Mouse (Mus musculus): ENCODE measurements around the gene Coro1a. TPM values are rescaled to one million over a fixed set of nuclear protein-coding genes. Genes with fewer than 3 reads are reported as not detected.

The Coro1a gene
- polyA plus RNA-seq, 1 experiment from 2014 or later, result 42.4 TPM

DNA sequence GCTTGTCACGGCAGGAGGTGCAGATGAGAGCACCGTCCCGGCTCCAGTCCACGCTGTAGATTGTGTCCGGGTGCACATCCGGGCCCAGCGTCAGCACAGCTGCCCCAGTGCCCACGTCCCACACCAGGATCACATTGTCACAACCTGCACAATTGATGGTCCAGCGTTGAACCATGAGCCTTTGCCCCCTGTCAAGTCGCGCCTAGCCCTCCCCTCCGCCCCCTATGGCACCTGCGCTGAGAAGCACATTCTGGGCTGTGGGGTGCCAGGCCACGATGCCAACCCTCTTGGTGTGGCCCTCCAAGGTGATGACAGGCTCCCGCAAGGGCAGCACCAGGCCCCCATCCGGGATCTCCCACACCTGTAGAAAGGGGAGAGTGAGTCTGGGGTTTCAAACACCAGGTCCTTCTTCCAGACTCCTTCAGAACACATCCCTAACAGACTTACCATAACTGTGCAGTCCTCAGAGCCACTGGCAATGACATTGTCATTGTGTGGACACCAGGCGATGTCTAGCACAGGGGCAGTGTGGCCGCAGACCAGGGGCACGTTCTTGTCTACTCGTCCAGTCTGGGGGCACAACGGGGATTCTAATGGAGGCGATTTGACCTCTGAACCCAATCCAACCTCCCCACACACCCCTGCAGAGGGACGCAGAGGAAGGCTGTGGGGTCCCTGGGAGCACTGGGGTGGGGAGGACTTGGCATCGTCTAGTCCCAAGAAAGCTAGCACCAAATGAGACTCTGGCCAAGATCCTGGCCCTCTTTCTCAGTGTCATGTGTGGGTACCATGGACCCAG, 5.8 kb downstream of the Coro1a start:
- no peak for ATAC-seq (ENCODE audit: low read depth)

GRCm38 (mm10) chr7:126701070-126701469, 6.5 kb downstream of the Coro1a start:
- Histone ChIP-seq H3K9ac (ENCODE audit: low read length) (peak overlapping the region; percentile 50), H3K36me3 (ENCODE audit: control insufficient read depth, insufficient read depth, low read length) (no peaks in the 10 kb centered on the region), H3K27me3 (ENCODE audit: control insufficient read depth, insufficient read depth, low read depth, low read length) (peaks cover 16% of the 10 kb centered on the region), H3K4me2 (ENCODE audit: low read depth, low read length) (peak overlapping the region; percentile 30; the same call in 1 of the 2 replicates), H3K9me3 (ENCODE audit: control insufficient read depth, low read length) (no peaks in the 10 kb centered on the region), H3K4me3 (ENCODE audit: low read length) (peak overlapping the region; percentile 2; the same call in 1 of the 2 replicates), H3K27ac (ENCODE audit: low read length) (no peak overlapping the region), H3K4me1 (replicated peaks; ENCODE audit: control insufficient read depth, insufficient read depth, low read length) (peaks cover 17% of the 10 kb centered on the region)
- under 1% methylated on average over 11 of the region's 11 CpGs for WGBS
- ATAC-seq (ENCODE audit: low read depth), result peak; percentile 64

More for the DNA sequence above, 5.8 kb downstream of the Coro1a start:
- Histone ChIP-seq H3K4me3 (ENCODE audit: low read length) (peak overlapping the region; percentile 2; the same call in 1 of the 2 replicates), H3K4me1 (replicated peaks; ENCODE audit: control insufficient read depth, insufficient read depth, low read length) (peaks cover 12% of the 10 kb centered on the region), H3K27ac (ENCODE audit: low read length) (no peak overlapping the region), H3K27me3 (ENCODE audit: control insufficient read depth, insufficient read depth, low read depth, low read length) (peaks cover 16% of the 10 kb centered on the region), H3K36me3 (ENCODE audit: control insufficient read depth, insufficient read depth, low read length) (no peaks in the 10 kb centered on the region), H3K9me3 (ENCODE audit: control insufficient read depth, low read length) (no peaks in the 10 kb centered on the region), H3K4me2 (ENCODE audit: low read depth, low read length) (peak overlapping the region; percentile 30; the same call in 1 of the 2 replicates), H3K9ac (ENCODE audit: low read length) (peak overlapping the region; percentile 50)
- 55% methylated on average over 24 of the region's 24 CpGs for WGBS

DNA sequence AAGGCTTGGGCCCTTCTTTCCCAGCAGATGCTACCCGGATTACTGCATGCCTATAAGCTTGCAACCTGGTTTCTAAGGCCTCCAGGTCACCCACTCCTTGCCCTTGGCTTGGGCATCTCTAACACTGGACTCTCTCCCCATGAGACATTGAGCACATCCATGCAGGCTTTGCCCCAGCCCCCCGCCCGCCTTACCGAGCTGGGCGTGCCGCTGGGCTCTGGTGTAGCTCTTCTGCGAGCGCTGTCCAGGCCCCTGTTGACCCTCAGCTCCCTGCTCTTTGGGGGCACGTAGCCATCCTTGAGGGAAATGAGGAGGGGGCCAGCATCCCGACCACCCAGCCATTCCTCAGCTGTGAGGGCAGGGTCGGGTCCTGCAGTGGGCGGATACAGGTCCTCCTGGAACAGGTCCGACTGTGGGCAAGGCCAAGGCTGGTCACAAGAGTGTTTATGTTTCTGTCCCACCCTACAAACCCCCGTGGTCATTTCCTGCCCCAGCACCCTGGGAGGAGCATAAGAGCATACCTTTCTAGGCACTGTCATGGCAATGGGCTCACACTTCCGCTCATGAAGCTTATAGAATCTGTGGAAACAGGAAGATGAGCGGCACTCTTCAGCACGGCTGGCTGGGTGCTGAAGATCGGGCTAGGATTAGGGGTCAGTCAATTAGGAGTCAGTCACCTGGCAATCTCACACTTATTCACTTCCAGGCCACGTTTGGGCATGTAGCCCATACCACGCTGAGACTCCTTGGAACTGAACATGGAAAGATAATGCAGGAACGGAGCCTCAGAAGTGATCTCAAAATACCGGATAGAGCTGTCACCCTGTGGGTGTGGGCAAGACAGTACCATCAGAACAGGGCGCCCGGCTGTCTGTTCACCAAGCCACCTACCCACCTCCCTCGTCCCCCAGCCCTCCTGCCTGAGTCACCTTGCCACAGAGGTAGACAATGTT, 7.2 kb downstream of the Coro1a start:
- H3K27me3 ChIP-seq (ENCODE audit: control insufficient read depth, insufficient read depth, low read depth, low read length), result peaks cover 16% of the 10 kb centered on the region
- no peaks in the 10 kb centered on the region for H3K36me3 ChIP-seq (ENCODE audit: control insufficient read depth, insufficient read depth, low read length)
- WGBS, result 76% methylated on average over 25 of the region's 25 CpGs
- H3K4me3 ChIP-seq (ENCODE audit: low read length), result no peak overlapping the region
- no peak for ATAC-seq (ENCODE audit: low read depth)
- H3K9ac ChIP-seq (ENCODE audit: low read length), result no peak overlapping the region
- peaks cover 17% of the 10 kb centered on the region for H3K4me1 ChIP-seq (replicated peaks; ENCODE audit: control insufficient read depth, insufficient read depth, low read length)
- H3K9me3 ChIP-seq (ENCODE audit: control insufficient read depth, low read length), result no peaks in the 10 kb centered on the region
- no peak overlapping the region for H3K27ac ChIP-seq (ENCODE audit: low read length)
- H3K4me2 ChIP-seq (ENCODE audit: low read depth, low read length), result no peak overlapping the region

DNA sequence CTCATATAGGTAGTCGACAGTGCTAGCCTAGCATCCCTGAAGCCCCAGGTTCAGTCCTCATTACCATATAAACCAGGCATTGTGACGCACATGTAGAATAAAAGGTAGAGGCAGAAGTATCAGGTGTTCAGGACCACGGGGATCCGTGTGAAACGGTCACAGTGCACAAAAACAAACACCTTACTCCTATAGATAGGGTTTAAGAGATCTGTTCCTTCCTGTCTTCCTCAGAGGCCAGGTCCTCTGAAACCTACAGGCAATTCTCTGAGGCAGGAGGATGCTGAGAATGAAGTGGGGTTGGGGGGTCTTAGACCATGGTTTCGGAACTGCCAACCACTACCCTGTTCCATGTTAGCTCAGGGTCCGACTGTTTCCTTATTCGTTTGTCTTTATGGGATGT, 9.7 kb downstream of the Coro1a start:
- H3K4me1 ChIP-seq (replicated peaks; ENCODE audit: control insufficient read depth, insufficient read depth, low read length), result peaks cover 18% of the 10 kb centered on the region
- H3K36me3 ChIP-seq (ENCODE audit: control insufficient read depth, insufficient read depth, low read length), result no peaks in the 10 kb centered on the region
- H3K27ac ChIP-seq (ENCODE audit: low read length), result no peak overlapping the region
- H3K4me3 ChIP-seq (ENCODE audit: low read length), result no peak overlapping the region
- peaks cover 3% of the 10 kb centered on the region; the same call in 1 of the 2 replicates for H3K27me3 ChIP-seq (ENCODE audit: control insufficient read depth, insufficient read depth, low read depth, low read length)
- no peak overlapping the region for H3K4me2 ChIP-seq (ENCODE audit: low read depth, low read length)
- WGBS, result 88% methylated on average over 8 of the region's 8 CpGs
- H3K9me3 ChIP-seq (ENCODE audit: control insufficient read depth, low read length), result no peaks in the 10 kb centered on the region
- no peak overlapping the region for H3K9ac ChIP-seq (ENCODE audit: low read length)
- ATAC-seq (ENCODE audit: low read depth), result no peak

DNA sequence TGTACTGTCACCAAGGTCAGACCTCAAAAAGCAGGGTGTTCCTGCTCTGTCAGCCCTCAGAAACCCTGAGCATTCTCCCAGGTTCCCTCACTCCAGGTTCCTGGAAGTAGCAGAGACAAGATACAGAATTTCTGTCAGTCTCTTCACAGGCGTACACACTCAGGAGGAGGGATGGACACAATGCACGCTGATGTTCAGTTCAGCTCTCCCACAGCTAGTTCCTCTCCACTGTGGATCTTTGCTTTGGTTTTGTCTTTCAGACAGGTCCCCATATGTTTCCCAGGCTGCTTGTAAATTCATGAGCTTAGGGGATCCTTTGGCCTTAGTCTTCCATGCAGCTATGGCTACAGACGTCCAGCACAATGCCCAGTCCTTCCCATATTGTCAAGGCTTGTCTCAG, 10.7 kb downstream of the Coro1a start:
- H3K9ac ChIP-seq (ENCODE audit: low read length), result peak overlapping the region; percentile 99
- 77% methylated on average over 3 of the region's 3 CpGs for WGBS
- no peak overlapping the region for H3K27ac ChIP-seq (ENCODE audit: low read length)
- no peaks in the 10 kb centered on the region for H3K9me3 ChIP-seq (ENCODE audit: control insufficient read depth, low read length)
- H3K27me3 ChIP-seq (ENCODE audit: control insufficient read depth, insufficient read depth, low read depth, low read length), result no peaks in the 10 kb centered on the region
- peaks cover 5% of the 10 kb centered on the region; the same call in 1 of the 2 replicates for H3K36me3 ChIP-seq (ENCODE audit: control insufficient read depth, insufficient read depth, low read length)
- peak overlapping the region; percentile 96 for H3K4me3 ChIP-seq (ENCODE audit: low read length)
- ATAC-seq (ENCODE audit: low read depth), result no peak
- H3K4me1 ChIP-seq (replicated peaks; ENCODE audit: control insufficient read depth, insufficient read depth, low read length), result peaks cover 18% of the 10 kb centered on the region
- H3K4me2 ChIP-seq (ENCODE audit: low read depth, low read length), result peak overlapping the region; percentile 96

DNA sequence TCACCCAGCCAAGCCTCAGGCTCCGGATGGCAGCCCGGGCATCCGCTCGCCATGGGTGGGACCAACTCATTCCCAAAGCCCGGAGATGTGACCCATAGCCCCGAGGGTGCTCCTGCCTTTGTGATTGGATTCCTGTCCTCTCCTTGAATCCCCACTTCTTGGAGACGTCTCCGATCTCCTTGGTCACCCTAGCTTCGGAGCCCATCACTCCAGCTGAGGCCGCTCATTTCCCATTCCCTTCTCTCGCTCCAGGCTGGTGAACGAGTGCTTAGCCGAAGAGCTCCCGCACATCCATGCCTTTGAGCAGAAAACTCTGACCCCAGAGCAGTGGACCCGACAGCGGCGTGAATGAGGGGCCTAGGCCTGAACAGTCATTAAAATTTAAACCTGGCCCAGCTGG, 11.3 kb downstream of the Coro1a start:
- H3K27me3 ChIP-seq (ENCODE audit: control insufficient read depth, insufficient read depth, low read depth, low read length), result no peaks in the 10 kb centered on the region
- H3K4me3 ChIP-seq (ENCODE audit: low read length), result peak overlapping the region; percentile 96
- H3K27ac ChIP-seq (ENCODE audit: low read length), result no peak overlapping the region; the same call in 1 of the 2 replicates
- no peaks in the 10 kb centered on the region for H3K9me3 ChIP-seq (ENCODE audit: control insufficient read depth, low read length)
- H3K4me1 ChIP-seq (replicated peaks; ENCODE audit: control insufficient read depth, insufficient read depth, low read length), result peaks cover 18% of the 10 kb centered on the region
- no peak for ATAC-seq (ENCODE audit: low read depth)
- peak overlapping the region; percentile 96 for H3K4me2 ChIP-seq (ENCODE audit: low read depth, low read length)
- peak overlapping the region; percentile 99 for H3K9ac ChIP-seq (ENCODE audit: low read length)
- peaks cover 6% of the 10 kb centered on the region; the same call in 1 of the 2 replicates for H3K36me3 ChIP-seq (ENCODE audit: control insufficient read depth, insufficient read depth, low read length)
- 3% methylated on average over 17 of the region's 17 CpGs for WGBS

GRCm38 (mm10) chr7:126695631-126696207, 11.9 kb downstream of the Coro1a start, which contains the start of gene Slx1b:
Gene Slx1b, minus strand, starts transcription at chr7:126695784.
- peaks cover 8% of the 10 kb centered on the region; the same call in 1 of the 2 replicates for H3K36me3 ChIP-seq (ENCODE audit: control insufficient read depth, insufficient read depth, low read length)
- H3K4me3 ChIP-seq (ENCODE audit: low read length), result peak within 1 kb of the TSS; percentile 96
- H3K27me3 ChIP-seq (ENCODE audit: control insufficient read depth, insufficient read depth, low read depth, low read length), result no peaks in the 10 kb centered on the region
- peaks cover 18% of the 10 kb centered on the region for H3K4me1 ChIP-seq (replicated peaks; ENCODE audit: control insufficient read depth, insufficient read depth, low read length)
- ATAC-seq (ENCODE audit: low read depth), result peak; percentile 97
- WGBS, result under 1% methylated on average over 40 of the region's 40 CpGs
- H3K27ac ChIP-seq (ENCODE audit: low read length), result peak within 1 kb of the TSS; percentile 99
- H3K4me2 ChIP-seq (ENCODE audit: low read depth, low read length), result peak within 1 kb of the TSS; percentile 96
- H3K9ac ChIP-seq (ENCODE audit: low read length), result peak within 1 kb of the TSS; percentile 99
- no peaks in the 10 kb centered on the region for H3K9me3 ChIP-seq (ENCODE audit: control insufficient read depth, low read length)

DNA sequence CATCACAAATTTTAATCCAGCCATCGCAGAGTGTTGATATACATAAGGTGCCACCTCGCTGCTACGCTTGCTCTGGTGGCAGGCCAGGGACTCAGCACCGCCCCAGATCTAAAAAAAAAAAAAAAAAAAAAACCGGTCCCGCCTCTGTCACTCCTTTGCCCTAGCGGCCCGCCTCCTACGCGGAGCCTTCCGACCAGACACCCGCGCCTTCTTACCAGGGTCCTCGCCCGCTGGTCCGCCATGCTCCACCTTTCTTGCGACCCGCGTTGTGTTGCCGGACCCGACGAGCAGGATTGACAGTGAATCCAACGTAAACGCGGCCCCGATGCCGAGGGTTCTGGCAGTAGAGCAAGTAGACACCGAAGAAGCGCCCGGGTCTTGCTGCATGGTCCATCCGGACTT, 12.4 kb downstream of the Coro1a start, which contains the start of gene Bola2:
Gene Bola2, plus strand, starts transcription at position 192 of the 402 bp plus-strand sequence.
- H3K36me3 ChIP-seq (ENCODE audit: control insufficient read depth, insufficient read depth, low read length), result peaks cover 9% of the 10 kb centered on the region; the same call in 1 of the 2 replicates
- ATAC-seq (ENCODE audit: low read depth), result peak; percentile 84

More for the DNA sequence above, 12.4 kb downstream of the Coro1a start, which contains the start of gene Bola2:
- WGBS, result under 1% methylated on average over 30 of the region's 31 CpGs
- peak within 1 kb of the TSS; percentile 99 for H3K9ac ChIP-seq (ENCODE audit: low read length)
- no peaks in the 10 kb centered on the region for H3K27me3 ChIP-seq (ENCODE audit: control insufficient read depth, insufficient read depth, low read depth, low read length)
- H3K9me3 ChIP-seq (ENCODE audit: control insufficient read depth, low read length), result no peaks in the 10 kb centered on the region
- H3K4me2 ChIP-seq (ENCODE audit: low read depth, low read length), result peak within 1 kb of the TSS; percentile 96
- H3K4me3 ChIP-seq (ENCODE audit: low read length), result peak within 1 kb of the TSS; percentile 96
- peaks cover 18% of the 10 kb centered on the region for H3K4me1 ChIP-seq (replicated peaks; ENCODE audit: control insufficient read depth, insufficient read depth, low read length)
- peak within 1 kb of the TSS; percentile 99 for H3K27ac ChIP-seq (ENCODE audit: low read length)

All from lung, embryonic 16.5 days (tissue).